Mouse (Mus musculus) ES-Bruce4 (cell line): ENCODE data around the gene Ccdc187. TPM values are rescaled to one million over a fixed set of nuclear protein-coding genes. Genes with fewer than 3 reads are reported as not detected.

ENCODE experiments used
- H3K27ac ChIP-seq: 2 replicates; pipeline ENCODE4 v1.5.1; 2012; ENCODE audit warnings: low read length, inconsistent platforms; ENCODE audit not compliant: insufficient read depth
- H3K27me3 ChIP-seq: 2 replicates; pipeline ENCODE4 v1.6.1; 2012; ENCODE audit warnings: mild to moderate bottlenecking, low read length, inconsistent platforms; ENCODE audit not compliant: control insufficient read depth, poor library complexity, insufficient read depth, severe bottlenecking
- H3K36me3 ChIP-seq: 2 replicates; pipeline ENCODE4 v1.6.1; 2012; ENCODE audit warnings: inconsistent platforms, mild to moderate bottlenecking, low read length, moderate library complexity; ENCODE audit not compliant: control insufficient read depth, poor library complexity, insufficient read depth, severe bottlenecking
- H3K4me1 ChIP-seq: one replicate; pipeline ENCODE4 v1.8.1; 2011; ENCODE audit warnings: low read length; ENCODE audit not compliant: control insufficient read depth, insufficient read depth
- H3K4me3 ChIP-seq: 2 replicates; pipeline ENCODE4 v1.5.1; 2011; ENCODE audit warnings: low read depth, mild to moderate bottlenecking, low read length
- H3K9ac ChIP-seq: 2 replicates; pipeline ENCODE4 v1.6.1; 2012; ENCODE audit warnings: low read depth, mild to moderate bottlenecking, inconsistent platforms; ENCODE audit not compliant: poor library complexity, severe bottlenecking
- H3K9me3 ChIP-seq: replicated peaks from 2 replicates; pipeline ENCODE4 v1.6.1; 2012; ENCODE audit warnings: mild to moderate bottlenecking, low read length, inconsistent platforms; ENCODE audit not compliant: control insufficient read depth, poor library complexity, insufficient read depth, severe bottlenecking
- CTCF ChIP-seq: IDR thresholded peaks from one replicate; pipeline ENCODE4 v1.8.1; 2011; ENCODE audit warnings: low read depth, low read length
- EP300 ChIP-seq: IDR thresholded peaks from 2 replicates; pipeline ENCODE4 v1.6.1; 2011; ENCODE audit warnings: low read depth, low read length; ENCODE audit not compliant: insufficient read depth
- POLR2A ChIP-seq: IDR thresholded peaks from one replicate; pipeline ENCODE4 v1.8.1; 2011; ENCODE audit warnings: low read length; ENCODE audit not compliant: insufficient read depth
- polyA plus RNA-seq: library from polyadenylated mRNA; stranded (reverse); fragments of >200 nt; gene quantifications from 2 replicates; pipeline ENCODE4 v1.2.4, GENCODE M21; 2011; ENCODE audit warnings: low read depth; ENCODE audit not compliant: missing spikeins, insufficient read depth, insufficient read length

The Ccdc187 gene
- 0.06 TPM in 1 of 2 replicates, not detected in the other for polyA plus RNA-seq

- no peaks in the 10 kb centered on the region for H3K9me3 ChIP-seq
Observed at GRCm38 (mm10) chr2:26294457-26294856, at the start of gene Ccdc187. Ccdc187 (minus strand) TSS chr2:26294557.

GRCm38 (mm10) chr2:26342609-26343490 lies 48.5 kb upstream of the Ccdc187 start:
- H3K27me3 ChIP-seq = no peaks in the 10 kb centered on the region
- no peaks in the 10 kb centered on the region for H3K36me3 ChIP-seq
- TF ChIP-seq CTCF = no peak
- TF ChIP-seq EP300 = no peak; the same call in none of the 2 replicates
- TF ChIP-seq POLR2A = no peak
- no peak overlapping the region for H3K9ac ChIP-seq
- H3K9me3 ChIP-seq = no peaks in the 10 kb centered on the region
- H3K27ac ChIP-seq = no peak overlapping the region; the same call in 1 of the 2 replicates
- peaks cover 14% of the 10 kb centered on the region for H3K4me1 ChIP-seq
- no peak overlapping the region for H3K4me3 ChIP-seq

More at GRCm38 (mm10) chr2:26294457-26294856, at the start of gene Ccdc187:
- Histone ChIP-seq H3K27ac (no peak within 1 kb of the TSS), H3K27me3 (no peaks in the 10 kb centered on the region), H3K36me3 (no peaks in the 10 kb centered on the region), H3K4me3 (no peak within 1 kb of the TSS), H3K9ac (no peak within 1 kb of the TSS), H3K4me1 (peaks cover 10% of the 10 kb centered on the region)
- TF ChIP-seq POLR2A = no peak
- no peak for TF ChIP-seq CTCF
- no peak for TF ChIP-seq EP300

DNA sequence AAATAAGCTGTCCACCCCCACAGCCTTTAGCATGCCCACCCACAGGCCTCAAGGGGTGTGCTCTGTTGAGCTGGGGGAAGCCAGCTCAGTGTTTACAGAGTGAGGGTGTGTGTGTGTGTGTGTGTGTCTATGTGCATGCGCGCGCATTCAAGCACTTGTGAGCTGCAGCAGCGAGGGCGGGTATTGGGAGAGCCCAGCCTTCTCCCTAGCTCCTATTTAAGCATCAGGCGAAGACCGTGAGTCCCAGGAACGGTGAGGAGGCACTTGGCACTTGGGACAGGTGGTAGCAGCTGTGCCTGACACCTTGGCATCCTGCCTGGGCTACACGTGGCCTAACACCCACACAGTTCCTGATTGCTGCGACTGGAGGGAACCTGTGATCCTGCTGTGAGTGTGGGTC lies 47.7 kb upstream of the Ccdc187 start:
- Histone ChIP-seq H3K4me3 (no peak overlapping the region), H3K4me1 (peaks cover 14% of the 10 kb centered on the region), H3K27me3 (no peaks in the 10 kb centered on the region), H3K9me3 (no peaks in the 10 kb centered on the region), H3K36me3 (no peaks in the 10 kb centered on the region), H3K9ac (no peak overlapping the region), H3K27ac (no peak overlapping the region; the same call in 1 of the 2 replicates)
- no peak for TF ChIP-seq EP300
- TF ChIP-seq CTCF = no peak
- no peak for TF ChIP-seq POLR2A

DNA sequence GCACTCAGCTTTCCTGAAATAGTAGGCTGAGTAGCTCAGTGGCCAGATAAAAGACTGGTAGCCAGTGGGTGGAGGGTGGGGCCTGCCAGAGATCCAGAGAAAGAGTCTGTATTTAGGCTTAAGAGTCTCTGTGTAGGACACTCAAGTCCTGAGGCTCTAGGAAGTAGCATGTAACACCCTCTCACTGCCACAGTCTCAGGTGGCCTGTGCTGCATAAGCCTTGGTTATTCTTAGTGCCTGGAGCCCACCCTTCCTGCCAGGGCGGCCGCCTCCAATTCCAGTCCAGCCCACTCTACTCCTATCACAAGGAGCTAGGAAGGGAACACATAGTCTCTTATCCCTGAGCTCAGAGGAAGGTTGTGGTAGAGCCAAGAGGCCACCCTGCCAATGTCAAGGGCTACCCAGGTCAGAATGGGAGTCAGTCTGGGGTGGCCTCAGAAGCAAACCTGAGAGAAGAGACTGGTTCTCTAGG lies 47.2 kb upstream of the Ccdc187 start:
- TF ChIP-seq POLR2A = no peak
- TF ChIP-seq CTCF = no peak
- no peak for TF ChIP-seq EP300
- no peaks in the 10 kb centered on the region for H3K36me3 ChIP-seq
- H3K9ac ChIP-seq = no peak overlapping the region
- peaks cover 14% of the 10 kb centered on the region for H3K4me1 ChIP-seq
- H3K9me3 ChIP-seq = no peaks in the 10 kb centered on the region
- no peak overlapping the region for H3K27ac ChIP-seq
- H3K27me3 ChIP-seq = no peaks in the 10 kb centered on the region
- no peak overlapping the region for H3K4me3 ChIP-seq

GRCm38 (mm10) chr2:26339204-26339551 lies 44.8 kb upstream of the Ccdc187 start:
- H3K27ac ChIP-seq = no peak overlapping the region
- no peaks in the 10 kb centered on the region for H3K36me3 ChIP-seq
- no peaks in the 10 kb centered on the region for H3K27me3 ChIP-seq
- no peak overlapping the region for H3K9ac ChIP-seq
- no peak overlapping the region for H3K4me3 ChIP-seq
- no peaks in the 10 kb centered on the region for H3K9me3 ChIP-seq
- TF ChIP-seq CTCF = no peak
- TF ChIP-seq POLR2A = no peak
- no peak for TF ChIP-seq EP300
- H3K4me1 ChIP-seq = peaks cover 14% of the 10 kb centered on the region
